Mouse (Mus musculus) layer of hippocampus, postnatal 36 days (tissue): ENCODE data around the gene Draxin. TPM values are rescaled to one million over a fixed set of nuclear protein-coding genes. Genes with fewer than 3 reads are reported as not detected.
A peak's percentile ranks its signal among the peaks of the same experiment; 100 is the strongest.

ENCODE experiments used
- DNase-seq, 2 experiments: peaks; one replicate each; pipeline ENCODE4 v3.0.0; 2022
- total RNA-seq, 2 experiments: library from RNA; stranded (reverse); gene quantifications; 2 replicates each; pipeline ENCODE4 v1.2.3; 2021

Gene Draxin
- total RNA-seq, 2 experiments from 2014 or later: 1.3 to 1.6 TPM

DNA sequence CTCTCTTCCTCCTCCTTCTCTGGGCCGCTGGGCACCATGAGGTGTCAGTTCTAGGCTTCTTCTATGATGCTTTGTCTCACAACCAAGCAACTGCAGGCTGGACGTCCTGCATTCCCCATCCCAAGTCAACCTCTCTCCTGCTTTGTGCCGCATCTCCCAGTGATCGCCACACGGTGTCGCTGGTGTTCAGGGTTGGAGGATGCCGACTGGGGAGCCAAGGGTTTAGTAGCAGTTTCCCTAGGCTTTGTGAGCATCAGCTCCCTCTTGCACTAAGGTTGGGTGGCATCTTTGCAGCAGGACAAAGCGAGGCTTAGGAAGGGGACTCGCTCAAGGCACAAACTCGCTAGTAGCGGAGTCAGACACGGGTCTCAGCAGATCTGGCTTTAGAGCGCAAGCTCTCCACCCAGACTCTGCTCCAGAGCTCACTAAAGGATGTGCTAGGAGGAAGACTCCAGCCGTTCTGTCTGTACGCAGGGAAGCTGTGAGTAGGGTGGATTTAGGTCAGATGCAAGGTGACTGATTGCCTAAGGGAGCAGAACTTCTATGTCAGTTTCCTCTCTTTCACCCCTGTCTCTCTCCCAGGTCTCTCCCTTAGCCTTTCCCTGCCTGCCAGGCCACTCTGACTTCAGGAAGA is 15.6 kb downstream of the Draxin start:
- DNase-seq: peak; percentile 83 to 87

DNA sequence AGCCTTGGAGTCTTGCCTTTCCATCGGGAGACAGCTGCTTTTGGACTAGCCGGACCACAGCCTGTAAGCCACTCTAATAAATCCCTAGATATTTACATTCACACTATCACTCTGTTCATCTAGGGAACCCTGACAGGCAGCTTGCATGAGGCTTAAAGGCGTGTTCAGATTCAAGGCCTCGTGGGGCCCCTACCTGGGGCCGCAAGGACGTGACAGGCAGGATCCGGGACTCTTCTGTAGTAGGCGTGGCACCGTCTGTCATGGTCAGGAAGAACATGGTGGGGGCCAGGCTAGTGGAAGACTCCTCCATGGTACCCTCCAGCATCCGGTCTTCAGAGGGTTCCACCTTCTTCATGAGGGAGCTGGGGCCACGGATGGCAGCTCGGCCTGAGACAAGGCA is 18.0 kb downstream of the Draxin start:
- no peak for DNase-seq

DNA sequence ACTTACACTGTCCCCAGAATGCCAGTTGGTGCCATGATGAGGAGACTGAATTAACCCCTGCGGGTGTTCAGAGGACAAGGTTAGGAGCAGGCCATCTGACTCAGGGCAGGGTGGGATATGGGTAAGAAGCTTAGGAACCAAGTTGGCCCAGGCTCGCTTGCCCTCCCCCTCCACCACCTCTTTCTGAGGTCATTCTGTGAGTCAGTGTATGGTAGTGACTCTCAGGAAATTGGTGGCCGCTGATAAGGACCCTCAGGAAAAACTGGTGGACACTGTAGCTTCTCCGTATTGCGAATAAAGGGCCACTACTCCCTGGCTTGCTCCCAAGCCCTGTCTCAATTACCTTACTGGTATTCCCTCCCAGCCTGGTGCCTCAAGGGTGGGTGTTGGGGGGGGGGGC is 21.3 kb downstream of the Draxin start:
- DNase-seq: no peak

DNA sequence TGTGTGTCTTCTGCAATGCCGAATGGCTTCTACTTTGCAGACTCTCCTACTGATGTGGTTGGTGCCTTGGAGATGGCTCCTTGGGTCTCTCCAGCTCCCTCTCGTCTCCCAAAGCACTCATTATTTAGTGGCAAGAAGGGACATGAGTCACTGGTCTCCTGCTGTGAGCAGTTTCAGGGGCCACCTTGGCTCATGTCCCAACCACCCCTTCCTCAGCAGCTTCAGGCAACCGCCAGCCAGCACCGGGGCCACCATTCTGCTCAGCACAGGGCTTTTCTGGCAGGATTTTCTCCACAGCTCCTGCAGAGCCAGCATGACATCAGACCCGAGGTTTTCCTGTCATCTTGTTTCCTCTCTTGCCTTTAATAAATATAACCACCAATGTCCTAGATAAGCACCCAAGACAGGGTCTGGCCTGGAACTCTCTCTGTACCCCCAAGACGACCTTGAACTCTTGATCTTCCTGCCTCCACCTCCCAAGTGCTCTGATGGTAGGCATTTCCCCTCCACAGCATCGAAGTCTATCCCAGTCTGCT is 21.9 kb downstream of the Draxin start:
- no peak for DNase-seq

DNA sequence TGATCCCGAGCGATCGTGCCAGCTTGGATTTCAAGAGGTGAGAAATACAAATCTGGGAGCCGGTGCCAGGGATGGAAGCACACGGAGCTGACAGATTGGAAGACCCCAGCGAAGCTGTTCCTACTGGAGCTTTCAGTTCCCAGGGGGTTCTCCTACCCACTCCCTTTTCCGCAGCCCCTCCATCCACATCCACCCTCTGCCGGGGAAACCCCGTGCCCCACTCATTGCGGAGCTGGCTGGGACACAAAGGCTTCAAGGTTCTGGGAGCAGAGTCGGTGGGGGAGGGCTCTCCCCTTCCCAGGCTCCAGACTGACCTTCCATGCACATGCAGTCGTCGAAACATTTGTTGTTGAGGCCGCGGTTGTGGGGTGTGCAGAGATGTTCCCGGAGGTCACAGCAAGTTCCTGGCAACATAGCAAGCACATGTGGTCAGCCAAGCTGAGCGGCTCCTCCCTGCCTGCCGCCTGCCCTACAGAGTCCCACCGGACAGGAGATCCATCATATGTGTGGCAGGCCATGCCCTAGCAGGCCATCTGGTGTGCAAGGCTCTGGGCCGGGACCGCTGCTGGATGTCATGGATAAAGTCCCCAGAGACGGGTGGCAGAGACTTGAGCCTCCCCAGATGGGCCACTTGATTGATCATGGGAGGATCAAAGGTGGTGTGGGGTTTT is 22.7 kb downstream of the Draxin start:
- DNase-seq: no peak

DNA sequence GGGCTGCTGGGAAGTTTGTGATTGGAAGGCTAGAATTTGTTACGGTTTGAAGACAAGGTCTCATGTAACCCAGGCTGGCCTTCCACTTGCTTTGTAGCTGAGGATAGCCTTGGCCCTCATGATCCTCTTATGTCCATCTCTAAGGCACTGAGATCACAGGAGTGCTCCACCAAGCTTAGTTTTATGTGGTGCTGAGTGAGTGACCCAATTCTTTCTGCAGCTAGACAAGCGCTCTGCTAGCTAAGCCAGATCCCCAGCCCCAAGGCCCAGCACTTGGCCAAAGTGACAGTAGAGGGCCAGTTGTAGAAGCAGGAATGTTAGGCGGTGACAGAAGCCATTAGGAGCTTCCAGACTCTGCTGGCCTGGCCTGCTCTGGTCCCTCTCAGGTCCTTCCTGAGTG is 26.4 kb downstream of the Draxin start:
- no peak for DNase-seq

DNA sequence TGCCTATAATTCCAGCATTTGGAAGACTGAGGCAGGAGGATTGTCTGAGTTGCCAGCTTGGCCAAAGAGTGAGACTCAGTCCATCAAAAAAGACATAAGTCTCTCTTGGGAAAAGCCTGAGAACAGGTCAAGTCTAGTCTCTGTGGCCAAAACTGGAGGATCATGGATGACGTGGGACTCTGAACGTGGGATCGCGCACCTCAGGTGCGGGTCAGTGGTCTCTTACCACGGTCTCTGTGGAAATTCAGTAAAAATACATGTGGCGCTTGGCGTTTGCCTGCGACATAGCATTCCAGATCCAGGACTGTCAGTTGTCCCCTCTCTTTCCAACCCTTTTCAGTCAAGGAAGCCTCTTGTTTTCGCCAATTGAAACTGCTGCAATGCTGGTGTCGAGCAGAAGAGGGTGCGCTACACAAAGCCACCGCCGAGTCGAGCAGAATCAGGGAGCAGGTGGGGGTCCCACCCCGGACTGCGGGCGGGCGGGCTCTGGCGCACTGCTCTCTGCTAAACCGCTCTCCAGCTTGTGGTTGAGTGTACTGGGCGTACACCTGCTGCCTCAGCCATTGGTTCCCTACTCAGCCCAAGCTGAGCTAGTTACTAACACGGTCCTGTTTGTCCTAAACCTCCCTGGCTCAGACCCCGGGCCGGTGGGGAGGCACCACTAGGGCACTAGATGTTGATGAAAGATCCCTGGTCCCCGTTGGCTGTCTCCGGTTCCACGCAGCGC is 28.5 kb downstream of the Draxin start:
- DNase-seq: peak; percentile 74 to 75

DNA sequence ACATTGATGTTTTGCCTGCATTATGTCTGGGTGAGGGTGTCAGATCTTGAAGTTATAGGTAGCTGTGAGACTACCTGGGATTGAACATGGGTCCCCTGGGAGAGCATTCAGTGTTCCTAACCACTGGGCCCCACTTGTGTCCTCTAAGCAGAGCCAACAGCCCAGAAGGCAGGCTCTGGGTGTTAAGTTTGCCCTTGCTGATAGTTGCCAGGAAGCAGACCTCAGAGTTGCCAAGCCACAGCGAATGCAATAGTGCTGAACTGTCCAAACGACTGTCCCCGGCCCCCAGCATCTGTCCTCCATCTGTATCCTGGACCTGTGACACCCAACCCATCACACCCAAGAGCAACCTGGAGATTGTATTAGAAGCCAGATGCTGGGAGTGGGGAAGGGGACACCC is 31.8 kb downstream of the Draxin start:
- no peak for DNase-seq

DNA sequence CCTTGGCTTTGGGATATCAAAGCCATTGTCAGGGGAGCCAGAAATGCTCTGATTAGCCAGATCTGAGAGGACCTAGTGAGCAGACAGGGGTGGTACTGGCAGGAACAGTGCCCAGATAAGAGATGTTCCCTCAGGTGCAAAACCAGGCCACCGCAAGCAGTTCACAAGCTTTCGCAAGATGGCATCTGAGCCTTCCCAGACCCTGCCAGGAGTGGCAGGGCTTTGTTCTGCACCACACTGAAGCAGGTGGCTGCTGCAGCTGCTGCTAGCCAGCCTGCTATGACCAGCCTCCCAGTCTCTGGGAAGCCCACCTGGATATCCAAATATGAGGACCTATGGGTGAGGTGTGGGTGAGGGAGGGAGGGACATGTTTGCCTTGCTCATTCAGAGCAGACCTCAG is 32.6 kb downstream of the Draxin start:
- DNase-seq: no peak

DNA sequence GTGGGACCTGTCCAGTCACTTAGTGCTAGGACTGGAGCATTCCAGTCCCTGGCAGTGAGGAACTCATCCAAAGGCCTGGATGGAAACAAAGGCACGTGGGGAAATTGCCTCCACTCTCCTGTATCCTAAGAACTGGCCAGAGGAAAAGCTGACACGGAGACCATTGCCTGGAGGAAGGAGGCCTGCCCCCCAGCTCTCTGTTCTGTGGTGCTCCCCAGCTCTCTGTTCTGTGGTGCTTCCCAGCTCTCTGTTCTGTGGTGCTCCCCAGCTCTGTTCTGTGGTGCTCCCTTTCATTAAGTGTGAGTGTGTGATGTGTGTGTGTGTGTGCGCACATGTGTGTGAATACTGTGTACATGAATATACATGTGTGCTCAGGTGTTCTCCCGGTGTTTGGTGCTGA is 35.4 kb downstream of the Draxin start:
- no peak for DNase-seq

DNA sequence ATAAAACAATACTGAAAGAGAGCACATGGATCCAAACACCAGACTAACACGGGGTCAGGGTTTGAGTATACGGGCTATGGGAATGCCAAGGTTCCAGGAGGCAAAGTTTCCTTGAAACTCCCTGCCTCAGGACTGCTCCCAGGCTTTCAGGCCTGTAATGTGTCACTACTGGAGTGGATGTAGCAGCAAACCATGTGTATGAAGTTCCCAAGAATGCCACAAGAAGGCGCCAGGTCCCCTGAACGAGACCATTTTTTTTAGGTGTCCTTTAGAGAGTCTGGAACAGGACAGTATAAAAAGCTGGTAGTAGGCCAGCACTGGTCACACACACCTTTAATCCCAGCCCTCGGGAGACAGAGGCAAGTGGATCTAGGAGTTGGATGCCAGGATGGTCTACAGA is 36.3 kb downstream of the Draxin start:
- no peak for DNase-seq

DNA sequence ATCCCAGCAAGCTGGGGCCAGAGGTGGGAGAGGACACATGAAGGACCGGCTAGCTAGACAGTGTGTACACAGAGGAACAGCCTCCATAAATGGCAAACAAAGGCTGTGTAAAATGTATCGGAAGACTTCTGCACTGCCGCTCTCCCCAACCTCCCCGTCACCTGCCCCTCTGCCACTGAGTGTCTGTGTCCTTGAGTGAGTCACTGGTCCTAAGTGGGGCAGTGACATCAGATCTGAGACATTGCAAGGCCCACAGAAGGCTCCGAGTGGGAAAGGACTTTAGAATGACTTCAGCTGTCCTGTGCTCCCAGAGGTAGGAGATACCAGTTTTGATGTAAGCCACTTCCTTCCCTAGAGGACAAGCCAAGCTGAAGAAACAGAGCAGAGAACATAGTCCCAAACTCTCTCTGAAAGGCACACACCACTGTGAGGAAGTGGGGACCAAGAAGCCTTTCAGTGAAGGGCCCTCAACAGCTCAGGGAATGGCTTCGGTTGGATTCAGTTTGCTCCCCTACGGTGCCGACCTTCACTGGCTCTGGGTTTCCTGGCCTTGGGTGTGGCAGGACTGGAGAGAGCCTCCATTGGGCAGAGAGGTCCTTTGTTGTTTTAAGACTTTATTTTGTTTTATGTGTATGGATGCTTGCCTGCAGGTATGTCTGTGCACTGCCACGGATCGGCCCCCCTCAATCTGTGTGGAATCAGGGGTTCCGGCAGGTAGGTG is 37.8 kb downstream of the Draxin start:
- no peak for DNase-seq

DNA sequence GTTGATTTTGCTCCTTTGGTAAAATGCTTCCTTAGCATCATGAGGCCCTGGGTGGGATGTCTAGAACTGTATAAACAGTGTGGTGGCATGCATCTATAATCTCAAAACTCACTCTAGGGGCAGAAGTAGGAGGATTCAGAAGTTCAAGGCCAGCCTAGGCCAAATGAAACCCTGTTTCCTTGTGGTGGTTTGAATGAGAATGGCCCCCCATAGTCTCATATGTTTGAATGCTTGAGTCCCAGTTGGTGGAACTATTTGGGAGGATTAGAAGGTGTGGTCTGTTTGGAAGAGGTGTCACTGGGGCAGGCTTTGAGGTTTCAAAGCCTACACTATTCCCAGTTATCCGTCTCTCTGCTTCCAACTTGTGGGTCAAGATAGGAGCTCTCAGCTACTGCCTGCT is 39.3 kb downstream of the Draxin start:
- DNase-seq: no peak

DNA sequence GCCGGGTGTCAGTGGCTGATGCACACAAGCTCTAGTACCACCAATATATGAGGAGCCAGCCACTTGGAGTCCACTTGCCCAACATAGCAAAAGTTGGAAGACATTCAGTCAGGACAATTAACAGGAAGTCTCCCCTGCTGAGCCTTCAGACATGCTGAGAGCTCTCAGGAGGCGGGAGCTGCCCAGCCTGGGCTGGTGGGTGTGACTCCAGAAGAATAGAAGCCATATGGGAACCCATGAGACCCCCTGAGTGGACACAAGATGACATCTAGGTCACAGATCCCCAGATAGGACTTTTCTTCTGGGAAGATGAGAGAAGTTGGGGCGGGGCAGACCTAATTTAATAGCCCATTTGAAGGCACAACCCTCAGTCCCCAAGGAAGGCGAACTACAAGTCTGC is 41.3 kb downstream of the Draxin start:
- no peak for DNase-seq

DNA sequence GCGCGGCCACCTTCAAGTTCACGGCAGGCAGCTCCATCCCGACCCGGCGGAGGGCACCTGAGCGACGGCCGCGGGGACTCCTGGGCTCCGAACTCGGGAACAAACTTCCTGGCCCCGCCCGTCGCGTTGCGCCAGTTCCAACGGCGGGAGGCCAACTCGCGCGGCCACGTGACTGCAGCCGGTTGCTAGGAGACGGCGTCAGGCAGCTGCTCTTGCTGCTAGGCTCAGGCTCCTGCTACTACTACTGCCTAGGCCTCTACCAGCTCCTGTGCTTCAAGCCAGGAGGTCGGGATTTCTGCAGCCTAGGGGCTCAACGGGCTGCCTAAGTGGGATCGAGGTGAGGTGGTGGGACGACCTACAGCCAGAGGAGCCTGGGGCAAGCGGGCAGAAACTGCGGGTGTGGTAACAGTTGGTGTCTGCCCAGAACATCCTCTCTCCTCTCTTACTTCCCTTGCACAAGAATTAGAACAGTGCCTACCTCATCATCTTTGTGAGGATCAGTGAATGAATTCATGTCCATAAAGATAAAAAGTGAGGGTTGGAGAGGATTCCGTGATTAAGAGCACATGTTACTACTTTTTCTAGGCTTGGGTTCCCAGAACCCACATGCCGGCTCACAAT is 42.5 kb downstream of the Draxin start, which contains the start of gene Agtrap:
Gene Agtrap, minus strand, starts transcription at position 125 of the 621 bp plus-strand sequence.
- peak; percentile 89 to 94 for DNase-seq

DNA sequence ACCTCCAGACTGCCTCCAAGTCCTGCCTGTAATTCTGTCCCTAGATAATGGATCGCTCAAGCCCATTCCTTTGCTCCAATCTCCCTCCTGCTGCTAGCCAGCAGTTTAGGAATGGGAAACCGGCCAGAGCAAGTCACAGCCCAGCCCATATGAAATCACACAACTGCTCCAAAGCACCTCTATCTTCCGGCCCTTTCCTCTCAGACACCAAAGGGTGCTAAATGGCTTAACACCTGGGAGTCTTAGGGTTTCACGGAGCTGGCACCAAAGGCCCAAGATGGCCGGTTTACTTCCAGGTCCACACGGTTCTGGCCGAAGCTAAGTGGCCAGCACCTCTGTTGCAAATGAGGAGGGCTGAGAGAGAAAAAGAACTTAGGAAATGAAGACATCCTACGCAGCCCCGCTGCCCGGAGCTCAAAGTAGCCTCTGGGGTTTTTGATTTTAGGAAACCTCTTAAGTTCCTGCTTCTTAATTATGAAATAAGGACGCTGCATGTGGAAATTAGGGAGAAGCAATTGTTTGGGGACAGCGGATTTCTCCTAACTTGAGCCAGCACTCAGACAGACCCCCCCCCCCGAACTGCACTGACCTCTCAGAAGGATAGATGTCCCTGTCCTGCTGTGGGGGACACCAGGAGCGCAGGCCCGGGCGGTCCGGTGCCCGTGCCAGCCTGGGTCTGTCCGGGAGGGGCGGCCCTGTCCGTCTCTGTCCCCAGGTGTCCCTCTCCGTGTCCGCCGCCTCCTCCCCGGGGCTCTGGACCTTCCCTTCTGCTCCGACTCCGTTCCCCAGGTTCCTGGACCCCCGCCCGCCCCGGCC is 43.2 kb downstream of the Draxin start:
- no peak for DNase-seq

DNA sequence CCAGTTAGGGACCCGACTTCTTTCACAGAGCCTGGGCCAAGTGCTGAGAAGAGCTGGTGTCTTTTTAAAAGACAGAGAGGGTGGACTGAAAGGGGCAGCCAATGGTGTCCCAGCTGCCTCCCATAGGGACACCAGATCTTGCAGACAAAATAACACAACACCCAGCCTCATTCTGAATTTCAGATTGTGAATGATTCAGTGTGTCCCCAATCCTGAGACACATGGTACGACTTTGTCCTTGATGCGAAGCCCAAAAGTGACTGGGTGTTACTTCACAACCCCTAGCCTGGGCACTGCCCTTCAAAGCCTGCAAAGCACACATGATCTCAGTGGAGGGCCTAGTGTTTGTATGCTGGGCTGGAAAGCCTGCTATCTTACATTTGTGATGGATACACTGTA is 44.6 kb downstream of the Draxin start:
- no peak for DNase-seq

DNA sequence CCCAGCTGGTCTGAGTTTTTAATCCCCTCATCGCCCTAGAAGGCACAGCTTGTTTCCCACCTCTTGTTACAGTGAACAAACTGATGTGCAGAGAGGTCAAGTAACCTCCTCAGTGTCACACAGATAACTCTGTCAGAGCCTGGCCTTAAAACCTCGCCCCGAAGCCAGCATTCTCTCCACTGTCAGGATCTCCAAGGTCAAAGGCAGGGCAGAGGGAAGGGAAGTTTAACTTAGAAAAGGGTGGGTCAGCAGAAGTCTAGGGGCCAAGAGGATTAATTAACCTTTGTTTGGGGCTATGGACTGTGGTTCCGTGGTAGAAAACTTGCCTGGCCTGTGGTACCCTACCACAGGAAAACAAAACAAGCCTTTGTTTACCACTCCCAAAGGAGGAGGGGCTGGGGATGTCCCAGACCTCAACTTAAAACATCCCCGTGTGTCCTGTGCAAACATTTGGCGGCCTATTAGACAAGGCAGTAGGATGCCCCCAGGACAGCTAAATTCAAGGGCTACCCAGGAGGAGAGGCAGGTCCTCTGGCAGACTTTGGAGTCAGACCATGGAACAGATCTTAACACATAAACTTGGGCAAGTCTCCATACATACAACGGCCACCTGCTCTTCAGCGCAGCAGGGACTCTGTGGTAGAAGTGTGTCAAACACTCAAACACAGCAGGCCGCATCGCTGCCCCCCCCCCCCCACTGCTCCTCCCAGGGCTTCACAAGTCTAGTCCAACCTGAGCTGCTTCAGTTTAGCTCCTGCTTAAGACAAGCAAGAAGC is 45.2 kb downstream of the Draxin start:
- DNase-seq: no peak

DNA sequence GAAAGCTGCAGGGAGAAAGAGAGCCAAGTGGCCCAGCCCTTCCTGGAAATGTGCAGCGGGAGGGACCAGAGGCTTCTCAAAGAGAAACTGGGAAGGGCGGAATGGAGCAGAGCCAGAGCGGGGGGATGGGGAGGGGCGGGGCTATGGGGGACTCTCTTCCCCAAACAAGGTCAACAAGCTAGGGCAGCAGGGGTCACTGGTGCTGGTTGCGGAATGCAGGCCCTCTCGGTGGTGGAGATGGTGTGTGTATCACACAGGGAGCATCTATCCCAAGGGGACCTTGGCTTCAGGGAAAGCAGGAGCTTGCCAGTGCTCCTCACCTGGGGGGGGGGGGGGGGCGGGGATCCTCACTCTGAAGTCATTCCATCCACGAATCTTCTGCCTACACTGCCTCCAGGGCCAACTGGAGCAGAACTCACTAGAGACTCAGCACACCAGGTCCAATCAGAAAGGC is 46.2 kb downstream of the Draxin start:
- no peak for DNase-seq

DNA sequence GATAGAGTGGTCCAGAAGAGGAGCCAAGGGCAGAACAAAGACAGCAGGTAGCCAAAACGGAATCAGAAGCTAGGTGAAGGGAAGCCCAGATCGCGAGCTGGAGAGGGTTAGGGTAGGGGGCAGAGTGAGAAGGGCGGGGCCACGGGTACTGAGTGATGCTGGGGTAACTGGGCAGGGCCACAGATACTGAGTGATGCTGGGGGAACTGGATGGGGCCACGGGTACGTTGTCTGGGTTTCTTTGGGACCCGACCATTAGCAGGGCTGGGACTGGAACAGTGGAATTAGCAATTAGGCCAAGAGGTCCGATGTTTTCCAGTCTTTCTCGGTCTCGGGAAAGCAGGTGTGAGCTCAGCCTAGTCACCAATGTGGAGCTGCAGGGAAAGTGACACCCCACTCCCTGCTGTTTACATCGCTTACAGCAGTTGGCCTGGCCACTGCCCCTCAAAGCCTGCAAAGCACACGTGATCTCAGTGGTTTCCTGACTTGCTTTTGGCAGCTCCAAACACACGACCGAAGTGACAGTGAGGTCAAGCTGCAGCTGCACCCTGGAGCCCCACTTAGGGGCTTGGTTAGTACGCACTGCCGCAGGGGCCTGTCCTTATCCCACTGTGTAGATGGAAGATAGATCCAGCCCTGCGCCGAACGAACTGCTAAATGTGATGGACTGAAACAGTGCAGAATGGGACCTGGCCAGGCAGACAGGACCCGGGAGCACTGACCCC is 47.2 kb downstream of the Draxin start:
- DNase-seq: no peak
